Mouse (Mus musculus): ENCODE measurements around the gene Elk4.

GRCm38 (mm10) chr1:132026925-132027646, 19.7 kb downstream of the Elk4 start:
- TF ChIP-seq CTCF (IDR thresholded peaks at IDR 0.05; ENCODE audit: borderline replicate concordance, extremely low read depth, insufficient read depth, insufficient read length): no peak
- TF ChIP-seq POLR2A (IDR thresholded peaks at IDR 0.05; ENCODE audit: borderline replicate concordance, extremely low read depth, insufficient read depth, insufficient read length, poor library complexity, severe bottlenecking): no peak

Data from brain, embryonic 14.5 days (tissue).